Mouse (Mus musculus): ENCODE results near the gene Vapb.

Gene Vapb

DNA sequence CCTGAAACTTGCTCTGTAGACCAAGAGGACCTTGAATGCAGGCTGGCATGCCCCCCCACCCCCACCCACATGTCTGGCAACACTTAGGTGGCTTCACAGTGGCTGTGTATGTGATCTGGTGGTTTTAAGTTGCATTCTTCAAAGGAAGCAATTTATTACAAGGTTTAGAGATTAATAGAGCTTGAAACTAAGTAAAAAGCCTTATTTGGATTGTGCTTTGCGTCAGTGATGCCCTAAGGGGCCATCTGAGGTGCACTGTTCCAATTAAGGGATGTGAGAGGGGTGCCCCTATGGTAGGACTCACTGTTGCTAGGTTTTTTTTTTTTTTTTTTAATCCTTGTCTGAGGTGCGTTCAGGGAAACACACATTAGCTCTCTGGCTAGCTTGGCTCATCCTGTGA, 2.9 kb upstream of the Vapb start:
- DNase-seq (ENCODE audit: low read depth, low spot score), result no peak

DNA sequence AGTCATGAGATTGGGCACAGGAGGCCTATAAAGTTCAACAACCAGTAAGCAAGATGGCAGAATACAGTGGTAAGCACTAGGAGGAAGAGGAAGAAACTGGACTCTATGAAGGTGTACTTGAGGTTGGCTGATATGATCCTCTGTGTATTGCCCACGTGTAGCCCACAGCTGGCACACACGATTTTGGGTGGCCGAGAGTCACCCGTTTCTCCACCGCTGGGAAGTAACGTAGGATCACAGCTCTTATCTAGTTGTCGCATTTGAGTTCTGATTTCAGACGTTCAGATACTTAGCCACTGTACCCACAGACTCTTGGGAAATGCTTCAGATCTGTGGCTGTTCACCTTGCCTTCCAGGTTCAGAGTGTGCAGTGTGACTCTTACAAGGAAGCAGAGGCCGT, 921 bp downstream of the Vapb start:
- no peak for DNase-seq (ENCODE audit: low read depth, low spot score)

DNA sequence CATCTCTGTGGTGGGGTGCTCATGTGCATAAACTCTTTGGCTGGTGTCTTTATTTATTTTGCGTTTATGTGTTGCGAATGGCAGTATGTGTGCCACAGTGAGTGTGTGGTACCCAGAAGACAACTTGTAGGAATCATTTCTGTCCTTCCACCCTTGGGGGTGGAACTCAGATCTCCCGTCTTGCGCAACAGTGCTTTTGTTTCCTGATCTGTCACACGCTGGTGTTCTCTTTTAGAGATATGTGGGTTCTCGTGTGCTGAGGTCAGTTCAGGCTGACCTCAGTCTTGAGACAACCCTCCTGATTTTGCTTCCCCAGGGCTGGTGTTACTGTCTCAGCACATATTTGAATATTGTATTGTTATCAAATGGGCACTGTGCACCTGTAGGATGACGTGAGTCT, 1.8 kb downstream of the Vapb start:
- no peak for DNase-seq (ENCODE audit: low read depth, low spot score)

DNA sequence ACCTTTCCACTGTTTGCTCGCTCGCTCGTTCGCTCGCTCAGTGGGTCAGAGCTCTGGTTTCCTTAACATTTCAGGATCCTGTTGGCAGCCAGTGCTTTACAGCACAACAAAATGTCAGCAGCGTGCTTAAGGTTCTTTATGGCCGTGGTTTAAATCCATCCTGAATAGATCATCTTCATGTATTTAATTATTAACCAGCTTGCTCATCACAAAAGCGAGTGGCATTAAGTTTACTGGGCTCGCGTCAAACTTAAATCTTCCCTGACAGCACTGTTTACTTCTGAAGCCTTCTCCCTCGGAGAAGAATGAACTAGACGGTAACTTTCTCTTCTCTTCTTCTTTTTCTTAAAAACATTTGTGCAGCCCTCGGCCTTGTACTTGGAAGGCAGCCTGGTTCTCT, 4.8 kb downstream of the Vapb start:
- no peak for DNase-seq (ENCODE audit: low read depth, low spot score)

DNA sequence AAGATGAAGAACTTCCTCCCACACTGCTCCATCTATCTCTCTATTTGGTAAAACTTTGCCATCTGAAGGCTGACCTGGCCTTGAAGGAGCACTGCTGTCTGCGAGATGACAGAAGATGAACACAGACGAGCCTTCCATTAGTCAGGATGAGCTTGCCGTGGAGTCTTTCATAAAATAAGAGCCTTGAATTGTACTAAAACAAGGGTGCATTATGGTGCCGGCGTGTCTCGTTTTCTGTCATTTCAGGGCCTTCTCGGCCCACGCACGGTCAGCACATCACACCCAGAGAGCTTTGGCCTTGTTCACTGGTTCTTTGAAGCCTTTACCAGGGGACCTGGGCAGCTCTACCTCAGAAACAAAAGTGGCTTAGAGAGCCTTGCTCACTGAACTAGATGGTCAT, 5.4 kb downstream of the Vapb start:
- DNase-seq (ENCODE audit: low read depth, low spot score), result no peak

DNA sequence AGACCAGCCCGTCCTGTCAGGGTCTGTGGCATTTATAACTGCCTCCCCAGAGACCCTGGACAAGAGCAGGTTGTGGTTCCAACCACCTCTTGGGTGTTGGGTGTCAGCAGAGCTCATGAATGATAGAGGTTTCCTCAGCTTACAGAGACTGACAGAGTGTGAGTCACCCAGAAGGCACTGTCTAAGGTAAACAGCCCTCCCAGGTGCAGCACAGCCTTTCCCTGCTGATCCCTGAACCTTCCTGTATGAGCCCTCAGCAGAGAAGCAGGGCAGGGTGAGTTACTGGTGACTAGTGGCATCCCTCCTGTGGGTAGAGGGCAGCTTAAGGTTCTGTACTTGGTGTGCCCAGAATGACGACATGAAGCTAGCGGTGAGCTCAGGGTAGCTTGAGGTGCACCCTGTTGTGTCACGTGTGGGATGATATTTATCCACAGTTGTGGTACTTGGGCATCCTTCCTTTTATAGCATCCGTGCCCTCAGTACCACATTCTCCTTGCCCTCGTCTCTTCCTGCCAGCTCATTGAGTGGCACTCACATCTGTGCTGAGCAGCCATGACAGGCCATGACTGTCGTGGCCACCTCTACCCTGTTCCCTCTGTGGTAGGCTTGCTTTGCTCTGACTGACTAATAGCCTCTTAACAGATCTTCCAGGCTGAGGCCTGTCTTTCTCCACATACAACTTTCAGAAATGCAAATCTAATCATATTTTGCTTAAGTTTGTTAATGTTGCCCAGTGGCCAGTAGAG, 6.9 kb downstream of the Vapb start:
- DNase-seq (ENCODE audit: low read depth, low spot score), result no peak

DNA sequence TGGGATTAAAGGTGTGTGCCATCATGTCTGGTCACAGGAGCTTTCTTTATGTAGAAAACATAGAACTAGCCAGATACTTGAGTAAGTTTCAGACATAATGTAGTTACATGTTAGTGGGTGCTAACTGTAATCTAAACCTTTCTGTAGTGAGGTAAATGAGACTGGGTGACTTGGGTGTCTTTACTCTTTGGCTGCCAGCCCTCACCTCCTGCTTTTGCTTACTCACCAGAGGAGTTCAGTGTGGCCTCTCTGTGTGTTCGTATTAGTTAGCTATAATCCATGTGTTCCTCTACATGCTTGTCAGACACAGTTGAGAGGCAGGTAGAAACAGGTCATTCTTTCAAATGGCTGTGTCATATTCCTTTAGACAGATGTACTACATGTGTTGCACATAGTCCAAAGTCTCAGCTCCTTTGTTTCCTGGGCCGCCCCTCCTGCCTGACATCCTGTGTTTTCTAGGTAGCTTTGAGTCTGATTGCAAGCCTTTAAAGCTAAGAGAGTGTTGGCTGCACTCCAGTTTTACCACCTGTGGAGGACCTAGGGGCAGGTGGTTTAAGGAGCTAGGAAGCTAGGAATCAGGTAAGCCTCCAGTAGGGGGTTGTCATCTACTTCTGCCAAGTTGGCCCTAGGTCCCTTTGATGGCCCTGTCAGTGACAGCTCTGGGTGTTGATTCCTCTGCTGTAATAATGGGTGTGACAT, 11.8 kb downstream of the Vapb start:
- DNase-seq (ENCODE audit: low read depth, low spot score), result peak; percentile 27

DNA sequence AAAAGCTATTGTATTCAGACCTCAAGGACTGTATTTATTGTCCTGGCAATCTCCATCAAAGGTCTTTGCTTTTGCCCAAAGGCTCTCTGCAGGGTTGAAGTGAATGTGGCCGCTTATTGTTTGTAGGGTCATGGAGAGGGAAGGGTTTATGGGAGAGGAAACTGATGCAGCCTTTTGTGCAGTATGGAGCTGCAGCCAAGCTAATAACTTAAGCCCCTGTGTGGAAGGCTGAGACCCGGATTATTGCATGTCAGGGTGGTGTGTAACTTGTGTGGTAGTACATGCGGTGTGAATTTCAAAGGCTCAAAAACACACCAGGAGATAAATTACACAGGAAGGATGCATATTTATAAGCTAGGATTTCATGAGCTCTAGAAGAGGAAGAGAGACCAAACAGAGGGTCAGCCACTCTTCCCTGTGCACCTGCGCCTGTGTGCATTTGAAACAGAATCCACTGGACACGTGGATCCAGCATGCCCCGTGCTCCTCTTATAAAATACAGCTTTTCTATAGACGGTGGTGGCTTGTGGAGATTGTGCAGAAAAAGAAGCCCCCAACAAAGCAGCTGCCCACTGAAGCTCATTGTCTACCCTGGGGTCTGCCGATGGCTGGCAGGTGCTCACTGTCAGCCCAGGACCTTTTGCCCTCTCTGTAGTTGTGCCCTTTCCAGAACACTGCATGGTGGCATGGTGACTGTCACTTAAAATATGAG, 18.3 kb downstream of the Vapb start:
- DNase-seq (ENCODE audit: low read depth, low spot score), result no peak

DNA sequence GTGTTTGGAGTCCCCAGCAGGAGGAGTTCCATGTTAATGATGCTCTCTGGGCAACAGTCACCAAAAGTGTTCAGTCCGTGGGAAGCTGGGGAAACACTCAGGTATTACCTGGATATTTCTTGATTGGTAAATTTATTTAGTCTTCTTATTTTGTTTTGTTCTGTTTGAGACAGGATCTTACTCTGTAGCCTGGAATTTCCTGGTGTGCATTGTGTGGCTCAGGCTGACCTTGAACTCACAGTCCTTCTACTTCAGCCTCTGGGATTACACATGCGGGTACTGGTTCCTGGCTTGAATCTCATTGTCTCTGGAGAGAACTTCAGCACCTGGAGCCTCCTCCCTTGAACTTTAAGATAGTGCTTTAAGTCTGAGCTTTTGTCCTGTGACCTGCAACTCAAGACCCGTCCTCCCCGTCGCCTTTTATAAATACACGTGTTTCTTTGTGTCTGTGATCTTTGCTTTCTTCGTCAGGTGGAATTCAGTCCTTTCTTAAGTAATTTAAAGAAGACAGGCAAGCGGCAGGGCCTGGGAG, 20.4 kb downstream of the Vapb start:
- DNase-seq (ENCODE audit: low read depth, low spot score), result no peak

DNA sequence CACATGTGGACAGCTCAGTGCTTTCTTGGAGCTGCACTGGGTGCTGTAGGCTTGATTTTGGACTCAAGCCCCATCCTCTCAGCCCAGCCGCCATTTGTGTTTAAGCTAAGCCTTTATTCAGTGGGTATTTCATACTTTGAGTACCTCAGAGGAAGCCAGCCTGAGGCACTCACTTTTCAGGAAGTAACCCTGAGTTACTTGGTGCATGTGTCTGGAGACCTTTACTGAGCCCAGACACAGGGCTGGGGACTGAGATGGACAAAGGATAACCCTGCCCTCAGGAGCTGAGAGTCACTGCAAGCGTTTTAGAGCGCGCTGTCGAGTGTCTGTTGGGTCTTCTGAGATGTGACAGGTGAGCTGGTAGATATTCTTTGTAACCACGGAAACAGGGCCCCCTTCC, 23.3 kb downstream of the Vapb start:
- DNase-seq (ENCODE audit: low read depth, low spot score), result no peak

DNA sequence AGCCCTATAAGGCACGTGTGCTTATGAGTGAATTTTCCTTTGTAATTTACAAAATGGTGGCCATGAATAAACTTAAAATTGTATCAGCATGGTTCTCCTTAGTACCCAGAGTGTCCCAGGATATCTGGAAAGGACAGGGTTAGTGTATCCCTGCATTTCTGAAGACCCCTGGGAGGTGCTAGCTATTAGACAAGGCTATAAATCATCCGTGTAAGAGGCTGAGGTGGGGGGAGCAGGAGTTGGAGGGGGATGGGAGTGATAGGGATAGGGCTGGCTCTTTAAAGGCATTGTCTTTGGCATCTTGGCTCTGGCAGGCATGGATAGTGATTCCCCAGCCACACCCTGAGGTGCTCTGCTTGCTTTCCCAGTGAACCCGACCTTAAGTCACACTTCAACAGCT, 27.3 kb downstream of the Vapb start:
- no peak for DNase-seq (ENCODE audit: low read depth, low spot score)

DNA sequence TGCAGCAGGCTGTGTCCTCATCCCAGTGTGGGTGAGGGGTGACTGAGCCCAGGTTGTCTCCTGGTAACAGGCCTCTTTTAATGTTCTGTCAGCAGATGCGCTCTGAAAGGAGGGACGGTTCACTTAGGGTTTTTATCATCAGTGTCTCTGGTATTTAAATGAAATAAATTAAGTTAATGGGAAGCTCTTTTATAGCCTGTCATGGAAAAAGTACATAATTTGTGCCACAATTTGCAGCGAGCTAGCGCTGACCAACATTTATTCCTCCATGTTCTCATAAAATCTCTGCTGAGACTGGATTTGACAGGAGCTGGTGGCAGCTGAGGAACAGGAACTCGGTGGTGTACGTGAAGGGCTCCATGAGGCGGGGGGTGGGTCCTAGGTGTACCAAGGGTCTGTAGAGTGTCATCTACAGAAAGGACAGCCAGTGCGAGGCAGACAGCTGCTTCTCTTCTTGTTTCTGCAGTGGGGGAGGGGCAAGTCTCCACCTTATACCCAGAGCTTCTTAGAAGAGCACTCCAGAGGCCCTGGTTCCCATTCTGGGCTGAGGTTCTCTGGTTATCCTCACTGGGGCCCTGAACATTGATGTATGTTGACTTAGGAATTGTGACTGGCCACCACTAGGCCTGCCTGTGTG, 30.8 kb downstream of the Vapb start:
- DNase-seq (ENCODE audit: low read depth, low spot score), result no peak

DNA sequence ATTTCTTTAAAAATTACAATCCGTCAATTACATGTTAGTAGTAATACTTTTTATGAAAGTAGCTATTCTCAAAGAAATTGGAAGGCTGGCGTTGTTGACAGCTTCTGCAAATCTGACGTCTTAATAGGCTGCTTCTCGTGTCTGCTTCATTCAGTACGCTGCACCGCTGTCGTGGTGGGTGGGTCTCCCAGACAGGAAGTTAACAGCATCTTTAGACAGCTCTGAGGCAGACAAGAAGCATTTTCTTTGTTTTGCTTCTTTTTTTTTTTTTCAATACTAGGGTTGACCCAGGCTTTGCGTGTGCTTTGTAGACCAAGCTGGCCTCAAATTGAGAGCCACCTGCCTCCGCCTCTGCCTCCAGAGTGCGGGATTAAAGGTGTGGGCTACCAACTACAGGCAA, 31.9 kb downstream of the Vapb start:
- no peak for DNase-seq (ENCODE audit: low read depth, low spot score)

DNA sequence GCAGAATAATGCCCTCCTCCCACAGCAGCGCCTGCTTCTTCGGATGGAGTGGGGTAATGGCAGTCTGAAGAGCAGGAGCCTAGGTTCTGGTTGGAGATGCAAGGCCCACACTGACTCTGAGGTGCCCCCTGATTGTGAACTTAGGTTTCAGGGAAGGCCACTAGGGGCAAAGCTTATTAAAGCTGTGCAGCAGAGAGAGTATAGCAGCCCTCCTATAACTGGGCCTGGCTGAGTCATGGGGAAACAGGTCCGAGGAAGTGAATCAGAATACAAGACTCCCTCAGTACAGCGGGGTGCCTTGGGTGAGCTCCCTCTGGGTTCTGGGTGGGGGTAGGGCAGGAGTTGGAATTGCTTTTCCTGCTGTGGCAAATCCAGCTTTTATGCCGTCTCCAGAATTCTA, 33.3 kb downstream of the Vapb start:
- peak; percentile 33 for DNase-seq (ENCODE audit: low read depth, low spot score)

DNA sequence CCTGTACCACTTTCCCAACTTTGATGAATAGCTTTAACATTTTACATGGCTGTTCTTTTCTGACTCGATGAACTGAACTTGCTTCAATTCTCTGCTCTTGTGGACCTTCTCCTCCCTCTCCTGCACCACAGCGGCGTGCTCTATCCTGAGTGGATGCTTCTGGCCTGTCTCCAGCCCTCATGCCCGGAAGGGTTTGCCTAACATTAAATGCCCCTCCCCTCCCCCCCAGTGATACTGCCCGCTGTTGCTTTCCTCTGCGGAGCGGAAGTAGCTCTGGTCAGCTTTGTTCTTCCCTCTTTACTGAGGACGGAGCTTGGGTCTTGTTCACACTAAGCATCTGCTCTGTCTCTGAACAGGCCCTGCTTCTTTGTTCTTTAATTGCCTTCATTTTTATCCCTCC, 34.4 kb downstream of the Vapb start:
- peak; percentile 20 for DNase-seq (ENCODE audit: low read depth, low spot score)

DNA sequence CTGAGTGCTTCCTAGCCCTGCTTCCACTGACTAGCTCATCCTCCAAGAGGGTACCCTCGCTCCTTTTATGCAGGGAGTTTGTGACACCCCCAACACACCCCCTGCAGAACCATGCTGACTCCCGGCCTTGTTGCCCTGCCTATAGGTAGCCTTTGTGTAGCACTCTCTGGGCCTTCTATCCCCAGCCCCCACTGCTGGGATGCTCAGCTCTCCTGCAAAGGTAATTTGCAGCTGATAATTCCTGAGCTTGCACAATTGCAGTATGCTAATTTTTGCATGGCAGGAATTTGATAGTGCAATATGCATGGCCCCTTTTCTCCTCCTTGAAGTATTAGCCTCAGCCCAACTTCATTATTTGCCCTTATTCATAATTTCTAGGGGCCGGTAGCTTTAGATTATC, 38.2 kb downstream of the Vapb start:
- DNase-seq (ENCODE audit: low read depth, low spot score), result no peak

DNA sequence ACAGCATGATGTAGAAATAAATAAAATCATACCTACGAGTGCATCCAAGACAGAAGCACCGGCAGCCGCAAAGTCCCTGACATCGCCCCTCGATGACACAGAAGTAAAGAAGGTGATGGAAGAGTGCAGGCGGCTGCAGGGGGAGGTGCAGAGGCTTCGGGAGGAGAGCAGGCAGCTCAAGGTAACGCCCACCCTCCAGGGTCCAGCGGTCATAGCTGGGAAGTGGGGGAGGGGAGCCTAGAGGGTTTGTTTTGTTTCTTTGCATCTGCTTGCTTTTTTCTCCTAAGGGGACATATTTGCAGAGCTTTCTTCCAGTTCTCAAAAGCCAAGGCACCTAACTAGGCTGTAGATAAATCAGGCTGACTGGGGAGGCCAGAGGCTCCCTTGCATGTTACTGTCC, 38.8 kb downstream of the Vapb start:
- no peak for DNase-seq (ENCODE audit: low read depth, low spot score)

DNA sequence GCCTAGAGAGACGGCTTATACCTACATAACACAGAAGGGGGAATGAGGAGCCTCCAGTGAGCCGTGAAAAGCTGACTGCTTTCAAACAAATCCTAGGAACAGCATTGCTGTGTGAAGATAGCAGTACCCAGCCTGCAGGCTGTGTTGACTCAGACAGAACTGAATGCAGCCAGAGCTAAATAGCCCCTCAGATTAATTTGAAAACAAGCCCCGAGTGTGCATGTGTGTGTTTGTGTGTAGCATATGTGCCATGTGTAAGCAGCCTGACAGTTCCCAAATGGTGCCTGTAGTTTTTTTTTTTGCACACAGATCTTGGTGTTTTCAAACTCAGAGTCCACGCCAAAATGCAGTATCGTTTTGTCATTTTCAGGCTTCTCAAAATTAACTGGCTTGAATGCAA, 43.6 kb downstream of the Vapb start:
- DNase-seq (ENCODE audit: low read depth, low spot score), result no peak

DNA sequence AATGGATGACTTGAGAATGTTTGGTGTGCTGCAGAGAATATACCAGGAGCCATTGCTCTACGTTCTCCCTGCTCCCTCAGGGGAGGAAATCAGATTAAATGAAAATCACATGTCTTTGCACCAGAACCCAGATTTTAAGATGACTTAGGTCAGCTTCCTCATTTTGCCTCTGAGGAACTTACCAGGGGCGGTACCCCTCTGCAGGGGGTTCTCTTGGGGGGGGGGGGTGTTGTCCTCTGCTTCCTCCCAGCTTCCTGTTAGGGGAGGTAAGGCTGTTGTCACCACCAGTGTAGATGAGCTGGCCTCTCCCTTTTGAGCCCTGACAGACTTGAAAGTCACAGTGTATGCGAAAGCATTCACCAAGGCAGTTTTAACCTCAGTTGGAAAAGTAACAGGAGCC, 47.1 kb downstream of the Vapb start:
- DNase-seq (ENCODE audit: low read depth, low spot score), result no peak

DNA sequence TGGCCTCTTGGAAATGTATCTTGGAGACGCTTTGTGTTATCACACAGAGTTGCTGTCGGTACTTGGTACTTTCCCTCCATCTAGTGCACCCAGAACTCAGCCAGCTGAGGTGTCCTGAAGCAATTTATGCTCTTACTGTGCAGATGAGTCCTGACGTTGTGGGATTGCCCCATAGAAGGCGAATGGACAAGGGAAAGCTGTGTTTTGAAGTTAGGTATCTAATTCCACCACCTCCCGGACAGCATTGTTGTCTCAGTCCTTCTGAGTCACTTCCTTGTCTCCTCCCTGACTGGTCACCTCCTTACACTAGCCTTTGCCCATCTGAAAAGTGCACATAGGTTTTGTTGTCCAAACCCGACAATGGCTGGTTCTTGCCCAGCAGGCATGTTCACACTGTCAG, 47.6 kb downstream of the Vapb start:
- DNase-seq (ENCODE audit: low read depth, low spot score), result no peak

DNA sequence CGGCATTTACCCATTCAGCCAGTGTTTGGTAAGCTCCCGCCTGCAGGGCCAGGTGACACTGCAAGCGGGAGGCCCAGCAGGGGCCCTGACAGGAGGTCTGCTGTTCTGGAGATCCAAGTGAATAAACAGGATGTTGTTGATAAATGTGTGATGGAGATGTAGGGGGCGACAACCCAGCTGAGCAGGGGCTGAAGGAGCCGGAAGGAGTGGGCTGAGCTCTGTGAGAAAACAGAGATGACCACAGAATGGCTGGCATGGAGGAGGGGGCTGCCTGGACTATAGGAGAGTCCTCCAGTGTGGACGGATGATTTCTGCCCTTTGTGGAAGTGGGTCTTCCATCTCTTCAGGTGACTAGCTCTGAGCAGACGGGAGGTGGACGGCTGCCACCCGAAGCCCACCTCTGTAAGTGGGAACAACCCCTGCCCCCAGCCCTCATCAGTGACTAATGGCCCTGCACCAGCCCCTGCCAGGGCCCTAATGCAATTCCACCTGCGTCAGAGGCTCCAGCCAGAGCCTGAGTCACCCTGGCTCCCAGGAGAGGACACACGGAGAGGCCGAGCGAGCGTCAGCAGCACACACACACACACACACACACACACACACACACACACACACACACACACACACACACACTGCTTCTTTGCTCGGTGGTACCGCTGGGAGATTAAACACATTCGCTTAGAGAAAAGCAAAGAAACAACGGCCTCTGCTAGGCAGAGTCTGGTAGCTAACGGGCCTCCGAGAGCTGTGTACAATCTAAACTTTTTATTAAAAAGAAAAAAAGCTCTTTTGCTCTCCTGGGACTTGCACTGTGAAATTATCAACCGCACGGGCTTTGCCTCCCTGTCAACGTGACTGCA, 52.9 kb downstream of the Vapb start:
- DNase-seq (ENCODE audit: low read depth, low spot score), result peak; percentile 78
